Mouse (Mus musculus) small intestine, adult 2 months (tissue): ENCODE measurements at regions not wholly inside any gene's neighbourhood (a gene's known extent, or its start where the extent isn't known, plus 50 kb on each side); places are given as distances from the start of the nearest gene placed in this dataset.

Experiments used
- CTCF ChIP-seq: fragments of 200-500 bp; IDR thresholded peaks from 2 replicates; pipeline ENCODE4 v1.5.1; 2012; ENCODE audit warnings: low read depth, mild to moderate bottlenecking, control low read depth, inconsistent platforms, low read length, moderate library complexity, mixed read lengths; ENCODE audit not compliant: insufficient replicate concordance, insufficient read length; ENCODE audit errors: extremely low read depth
- POLR2A ChIP-seq: fragments of 200-500 bp; IDR thresholded peaks from 2 replicates; pipeline ENCODE4 v1.6.1; 2012; ENCODE audit warnings: low read depth, mild to moderate bottlenecking, control low read depth, inconsistent platforms, low read length, moderate library complexity

- TF ChIP-seq CTCF = no peak
- no peak for TF ChIP-seq POLR2A
These were observed 601.1 kb downstream of the Etnk1 start for GRCm38 (mm10) chr6:143768115-143768514.
